Mouse (Mus musculus) stomach, postnatal 0 days (tissue): ENCODE measurements around the gene Dpp4. TPM values are rescaled to one million over a fixed set of nuclear protein-coding genes. Genes with fewer than 3 reads are reported as not detected.

Experiments used
- ATAC-seq: fragments of 200-750 bp; cut with Nextera tagmentation; 2 replicates; pipeline ENCODE4 v1.8.0; 2017; ENCODE audit not compliant: low FRiP score, low TSS enrichment
- DNase-seq: peaks from one replicate; pipeline ENCODE4 v3.0.0-alpha.2; 2016; ENCODE audit warnings: low spot score
- H3K27ac ChIP-seq: fragments of 300-500 bp; sonication (generic); replicated peaks from 2 replicates; pipeline ENCODE4 v1.5.1; 2014; ENCODE audit warnings: mild to moderate bottlenecking, control low read depth
- H3K27me3 ChIP-seq: fragments of 300-500 bp; sonication (generic); 2 replicates; pipeline ENCODE4 v1.6.1; 2014; ENCODE audit warnings: low read length; ENCODE audit not compliant: control insufficient read depth, insufficient read depth
- H3K36me3 ChIP-seq: fragments of 300-500 bp; sonication (generic); 2 replicates; pipeline ENCODE4 v1.6.1; 2014; ENCODE audit warnings: low read length, mixed read lengths; ENCODE audit not compliant: control insufficient read depth, insufficient read depth
- H3K4me1 ChIP-seq: fragments of 300-500 bp; sonication (generic); replicated peaks from 2 replicates; pipeline ENCODE4 v1.6.1; 2014; ENCODE audit warnings: antibody characterized with exemption; ENCODE audit not compliant: control insufficient read depth, insufficient read depth
- H3K4me2 ChIP-seq: fragments of 300-500 bp; sonication (generic); replicated peaks from 2 replicates; pipeline ENCODE4 v1.6.1; 2014; ENCODE audit warnings: low read depth, mild to moderate bottlenecking, control low read depth, moderate library complexity
- H3K4me3 ChIP-seq: fragments of 300-500 bp; sonication (generic); 2 replicates; pipeline ENCODE4 v1.5.1; 2014; ENCODE audit warnings: low read depth, low read length, control low read depth
- H3K9ac ChIP-seq: fragments of 300-500 bp; sonication (generic); 2 replicates; pipeline ENCODE4 v1.6.1; 2014; ENCODE audit warnings: mild to moderate bottlenecking, low read length, control low read depth, mixed read lengths
- H3K9me3 ChIP-seq: fragments of 300-500 bp; sonication (generic); 2 replicates; pipeline ENCODE4 v1.6.1; 2016; ENCODE audit warnings: low read length; ENCODE audit not compliant: control insufficient read depth
- CTCF ChIP-seq: IDR thresholded peaks from 2 replicates; pipeline ENCODE4 v1.5.1; 2016; ENCODE audit warnings: antibody characterized with exemption, low read depth, mild to moderate bottlenecking, moderate library complexity
- EP300 ChIP-seq: optimal IDR thresholded peaks from 2 replicates; pipeline ENCODE3; 2016; ENCODE audit warnings: antibody characterized with exemption
- WGBS: fragments of 180-500 bp; shearing (Covaris S2); extraction: QIAGEN DNeasy Blood & Tissue Kit; methylation state at CpG from one replicate; pipeline ENCODE4 v1.1.7; 2014; 5-methylcytosine and 5-hydroxymethylcytosine counted together
- polyA plus RNA-seq: library from polyadenylated mRNA; unstranded; fragments of >200 nt; fragmentation: Nextera tagmentation; extraction: Ambion mirVana; gene quantifications from 2 replicates; pipeline ENCODE4 v1.2.1, GENCODE M21; 2015

The Dpp4 gene
- polyA plus RNA-seq, 1 experiment from 2014 or later = 4.8 TPM

GRCm38 (mm10) chr2:62417233-62417632 is 5.2 kb upstream of the Dpp4 start:
- H3K36me3 ChIP-seq = no peaks in the 10 kb centered on the region
- ATAC-seq = no peak
- no peak overlapping the region for H3K9ac ChIP-seq
- 59% methylated on average over 1 of the region's 1 CpGs for WGBS
- H3K9me3 ChIP-seq = no peaks in the 10 kb centered on the region
- no peak overlapping the region for H3K27ac ChIP-seq
- TF ChIP-seq EP300 = no peak
- TF ChIP-seq CTCF = no peak
- H3K4me2 ChIP-seq = no peak overlapping the region
- DNase-seq = no peak
- no peaks in the 10 kb centered on the region for H3K4me1 ChIP-seq
- H3K27me3 ChIP-seq = no peaks in the 10 kb centered on the region
- no peak overlapping the region for H3K4me3 ChIP-seq

- TF ChIP-seq CTCF (peak; percentile 25; the same call in 1 of the 2 replicates), EP300 (no peak)
- peak overlapping the region; percentile 83 for H3K4me2 ChIP-seq
- 8% methylated on average over 47 of the region's 47 CpGs for WGBS
- H3K27me3 ChIP-seq = no peaks in the 10 kb centered on the region
- 0 out of 2 replicates have a peak overlapping the region, but pooled peaks have one; percentile 18 for H3K27ac ChIP-seq
- DNase-seq (peak; percentile 72), ATAC-seq (peak; percentile 89)
- H3K36me3 ChIP-seq = no peaks in the 10 kb centered on the region
- peak overlapping the region; percentile 58 for H3K9ac ChIP-seq
- no peaks in the 10 kb centered on the region for H3K9me3 ChIP-seq
- H3K4me1 ChIP-seq = no peaks in the 10 kb centered on the region
- H3K4me3 ChIP-seq = peak overlapping the region; percentile 45
Measured at GRCm38 (mm10) chr2:62411211-62412080, 585 bp downstream of the Dpp4 start.

GRCm38 (mm10) chr2:62408701-62409201 is 3.3 kb downstream of the Dpp4 start:
- H3K36me3 ChIP-seq = no peaks in the 10 kb centered on the region
- H3K4me3 ChIP-seq = no peak overlapping the region
- WGBS = 26% methylated on average over 4 of the region's 4 CpGs
- no peaks in the 10 kb centered on the region for H3K4me1 ChIP-seq
- 0 out of 2 replicates have a peak, but pooled peaks have one; percentile 29 for ATAC-seq
- H3K27ac ChIP-seq = no peak overlapping the region
- no peaks in the 10 kb centered on the region for H3K9me3 ChIP-seq
- no peak overlapping the region for H3K4me2 ChIP-seq
- H3K27me3 ChIP-seq = no peaks in the 10 kb centered on the region
- DNase-seq = no peak
- H3K9ac ChIP-seq = no peak overlapping the region
- TF ChIP-seq EP300 (no peak), CTCF (no peak)

GRCm38 (mm10) chr2:62408216-62408615 is 3.8 kb downstream of the Dpp4 start:
- no peak overlapping the region for H3K9ac ChIP-seq
- 75% methylated on average over 5 of the region's 5 CpGs for WGBS
- no peaks in the 10 kb centered on the region for H3K27me3 ChIP-seq
- ATAC-seq (no peak), DNase-seq (no peak)
- no peaks in the 10 kb centered on the region for H3K4me1 ChIP-seq
- no peaks in the 10 kb centered on the region for H3K36me3 ChIP-seq
- H3K4me3 ChIP-seq = no peak overlapping the region
- no peak overlapping the region for H3K27ac ChIP-seq
- H3K4me2 ChIP-seq = no peak overlapping the region
- TF ChIP-seq EP300 (no peak), CTCF (no peak)
- no peaks in the 10 kb centered on the region for H3K9me3 ChIP-seq

GRCm38 (mm10) chr2:62403556-62404135 is 8.4 kb downstream of the Dpp4 start:
- Histone ChIP-seq H3K9ac (no peak overlapping the region), H3K4me1 (no peaks in the 10 kb centered on the region), H3K4me2 (no peak overlapping the region), H3K27ac (no peak overlapping the region), H3K27me3 (no peaks in the 10 kb centered on the region), H3K36me3 (no peaks in the 10 kb centered on the region), H3K9me3 (no peaks in the 10 kb centered on the region), H3K4me3 (no peak overlapping the region)
- ATAC-seq (no peak), DNase-seq (no peak)
- 47% methylated on average over 5 of the region's 5 CpGs for WGBS
- TF ChIP-seq EP300 = no peak
- no peak for TF ChIP-seq CTCF

- Histone ChIP-seq H3K9me3 (no peaks in the 10 kb centered on the region), H3K27me3 (no peaks in the 10 kb centered on the region), H3K36me3 (no peaks in the 10 kb centered on the region), H3K27ac (no peak overlapping the region), H3K9ac (no peak overlapping the region), H3K4me2 (no peak overlapping the region), H3K4me3 (no peak overlapping the region), H3K4me1 (no peaks in the 10 kb centered on the region)
- no peak for TF ChIP-seq EP300
- TF ChIP-seq CTCF = no peak
- 81% methylated on average over 6 of the region's 6 CpGs for WGBS
- DNase-seq (no peak), ATAC-seq (no peak)
Measured at GRCm38 (mm10) chr2:62401011-62401410, 11.0 kb downstream of the Dpp4 start.
